Mouse (Mus musculus): ENCODE data around the gene Nmnat1.

DNA sequence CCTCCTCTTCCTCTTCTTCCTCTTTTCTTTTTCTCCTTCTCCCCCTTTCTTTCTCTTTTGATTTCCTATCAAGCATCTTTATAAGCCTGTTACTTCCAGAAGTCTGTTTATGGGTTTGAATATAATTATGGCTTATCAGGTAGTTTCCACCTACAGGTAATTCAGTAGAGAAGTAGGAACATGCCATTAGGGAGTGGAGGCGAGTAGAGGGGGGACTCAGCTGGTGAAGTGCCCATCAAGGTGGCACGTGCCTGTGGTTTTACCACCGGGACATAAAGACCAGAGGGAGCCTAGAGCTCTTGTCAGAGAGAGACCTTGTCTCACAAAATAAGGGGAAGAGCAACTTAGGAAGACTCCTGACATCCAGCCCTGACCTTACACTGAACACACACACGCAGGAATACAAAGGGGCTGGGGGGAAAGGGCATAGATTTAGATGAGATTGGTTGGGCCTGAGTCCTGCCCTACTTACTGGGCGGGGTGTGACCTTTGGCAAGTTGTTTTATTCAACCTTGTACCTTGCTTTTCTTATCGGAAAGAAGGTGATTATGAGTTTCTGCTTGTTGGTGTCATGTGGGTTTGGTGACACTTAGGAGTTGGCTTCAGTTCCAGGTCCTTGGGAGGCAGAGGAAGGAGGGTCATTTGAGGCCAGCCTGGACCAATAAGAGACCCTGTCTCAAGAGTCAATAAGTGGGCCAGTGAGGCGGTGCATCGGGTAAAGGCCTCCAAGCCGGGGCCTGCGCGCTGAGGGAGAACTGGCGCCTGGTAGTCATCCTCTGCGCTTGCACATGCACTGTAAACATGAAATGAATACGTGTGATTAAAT is 4.6 kb upstream of the Nmnat1 start:
- no peak for TF ChIP-seq EP300 (IDR thresholded peaks at IDR 0.05; ENCODE audit: low read depth)
- TF ChIP-seq CTCF (IDR thresholded peaks at IDR 0.05; ENCODE audit: low read depth) = no peak

Measured in liver, postnatal 0 days (tissue).